Mouse (Mus musculus): ENCODE measurements at regions not wholly inside any gene's neighbourhood (a gene's known extent, or its start where the extent isn't known, plus 50 kb on each side); places are given as distances from the start of the nearest gene placed in this dataset.

- no peak for TF ChIP-seq POLR2A (IDR thresholded peaks at IDR 0.05; ENCODE audit: low read depth, low read length)
- no peak for TF ChIP-seq CTCF (conservative IDR thresholded peaks at IDR 0.05; ENCODE audit: insufficient read depth, insufficient read length, low read depth, low read length)
These were observed 137.9 kb downstream of the Barhl2 start for GRCm38 (mm10) chr5:106320039-106320438.

Measured in kidney, adult 2 months (tissue).